Mouse (Mus musculus): ENCODE results near the gene Lsm5.

GRCm38 (mm10) chr6:56692445-56692844, 12.1 kb downstream of the Lsm5 start:
- TF ChIP-seq GATA2 (IDR thresholded peaks at IDR 0.05; ENCODE audit: borderline replicate concordance, low read depth, low read length): no peak
- TF ChIP-seq CTCF (IDR thresholded peaks at IDR 0.05; ENCODE audit: low read depth, low read length): no peak
